Mouse (Mus musculus) embryonic fibroblast, embryonic 13.5 days (primary cell): ENCODE data around the gene Ube2q1.

Source experiments
- CTCF ChIP-seq: IDR thresholded peaks from 2 replicates; pipeline ENCODE4 v1.5.1; 2011; ENCODE audit warnings: mild to moderate bottlenecking, control low read depth, low read length, moderate library complexity, borderline replicate concordance; ENCODE audit not compliant: insufficient read depth
- POLR2A ChIP-seq: IDR thresholded peaks from 2 replicates; pipeline ENCODE4 v1.6.1; 2011; ENCODE audit warnings: low read depth, mild to moderate bottlenecking, control low read depth, low read length, moderate library complexity

GRCm38 (mm10) chr3:89801507-89801847 lies 28.1 kb downstream of the Ube2q1 start:
- no peak for TF ChIP-seq POLR2A
- no peak for TF ChIP-seq CTCF
